Mouse (Mus musculus): ENCODE measurements around the gene Trhr2.
"Not testable (repeated sequence)": the region's sequence is repeated elsewhere in the genome, so short reads cannot be mapped to it uniquely, and the experiment has no call there.

- TF ChIP-seq POLR2A (IDR thresholded peaks at IDR 0.05; ENCODE audit: low read depth, low read length); CTCF (conservative IDR thresholded peaks at IDR 0.05; ENCODE audit: insufficient read depth, insufficient read length, low read depth, low read length): not testable (repeated sequence)
Measured at GRCm38 (mm10) chr8:122323951-122324402, 36.6 kb downstream of the Trhr2 start.
